Mouse (Mus musculus) MEL (cell line): Measurements from ENCODE around the gene Slc16a3. TPM values are rescaled to one million over a fixed set of nuclear protein-coding genes. Genes with fewer than 3 reads are reported as not detected.

Experiments used
- polyA plus RNA-seq, 2 experiments: library from polyadenylated mRNA; stranded (reverse) in 1 of 2; unstranded in 1 of 2; fragments of >175 nt in 1 of 2; fragments of >200 nt in 1 of 2; gene quantifications; 2 replicates each; pipeline versions ENCODE4 v1.2.1 to v1.2.4; 2012; ENCODE audit warnings: low replicate concordance in 2 of 2, low read depth in 1 of 2; ENCODE audit not compliant: insufficient read length in 2 of 2, insufficient read depth in 1 of 2, missing spikeins in 1 of 2
- total RNA-seq: library from RNA; depleted of rRNA; stranded (reverse); fragments of 300-350 nt; gene quantifications from 2 replicates; pipeline ENCODE4 v1.2.3, GENCODE M21; 2012; rRNA removed

The Slc16a3 gene
- total and polyA plus RNA-seq, 3 experiments, result 85.7 to 610 (median 570) TPM

Other genes with a start within 250 kb of the Slc16a3 start
- 140 and 141 TPM in 2 replicates for gene Cenpx, start 234.7 kb upstream of the Slc16a3 start, total RNA-seq
- 100 to 1,000 TPM in 1 of 2 experiments, not detected in 1; 206 TPM for gene Cenpx, start 234.7 kb upstream of the Slc16a3 start, polyA plus RNA-seq
- 26.5 and 45.1 TPM in 2 replicates for gene Lrrc45, start 234.6 kb upstream of the Slc16a3 start, total RNA-seq
- 10 to 100 TPM in 1 of 2 experiments, not detected in 1; 31.0 TPM for gene Lrrc45, start 234.6 kb upstream of the Slc16a3 start, polyA plus RNA-seq
- gene Rac3, start 227.0 kb upstream of the Slc16a3 start, total RNA-seq, result 7.8 and 12.0 TPM in 2 replicates
- 10 to 100 TPM in 1 of 2 experiments, not detected in 1; 13.1 TPM for gene Rac3, start 227.0 kb upstream of the Slc16a3 start, polyA plus RNA-seq
- 12.0 and 14.1 TPM in 2 replicates for gene Dcxr, start 221.2 kb upstream of the Slc16a3 start, total RNA-seq
- 10 to 100 TPM in 1 of 2 experiments, not detected in 1; 12.2 TPM for gene Dcxr, start 221.2 kb upstream of the Slc16a3 start, polyA plus RNA-seq
- gene Cbr2, start 216.4 kb upstream of the Slc16a3 start, total RNA-seq, result not detected in 2 replicates
- gene Cbr2, start 216.4 kb upstream of the Slc16a3 start, polyA plus RNA-seq, result not detected
- 190 and 206 TPM in 2 replicates for gene Hmga1b, start 185.7 kb upstream of the Slc16a3 start, total RNA-seq
- gene Hmga1b, start 185.7 kb upstream of the Slc16a3 start, polyA plus RNA-seq, result 100 to 1,000 TPM in 1 of 2 experiments, not detected in 1; 633 TPM
- gene Rfng, start 164.3 kb upstream of the Slc16a3 start, total RNA-seq, result 10.9 and 12.7 TPM in 2 replicates
- 10 to 100 TPM in 1 of 2 experiments, not detected in 1; 40.7 TPM for gene Rfng, start 164.3 kb upstream of the Slc16a3 start, polyA plus RNA-seq
- gene Gps1, start 164.2 kb upstream of the Slc16a3 start, total RNA-seq, result 206 and 266 TPM in 2 replicates
- gene Gps1, start 164.2 kb upstream of the Slc16a3 start, polyA plus RNA-seq, result 100 to 1,000 TPM; 173 to 219 TPM
- gene Dus1l, start 152.1 kb upstream of the Slc16a3 start, total RNA-seq, result 190 and 203 TPM in 2 replicates
- gene Dus1l, start 152.1 kb upstream of the Slc16a3 start, polyA plus RNA-seq, result 100 to 1,000 TPM in 1 of 2 experiments, not detected in 1; 171 TPM
- 317 and 342 TPM in 2 replicates for gene Fasn, start 123.9 kb upstream of the Slc16a3 start, total RNA-seq
- 100 to 1,000 TPM; 256 to 313 TPM for gene Fasn, start 123.9 kb upstream of the Slc16a3 start, polyA plus RNA-seq
- 4.4 and 5.3 TPM in 2 replicates for gene Ccdc57, start 15.6 kb upstream of the Slc16a3 start, total RNA-seq
- 1 to 10 TPM in 1 of 2 experiments, not detected in 1; 7.4 TPM for gene Ccdc57, start 15.6 kb upstream of the Slc16a3 start, polyA plus RNA-seq
- gene Csnk1d, start 42.9 kb downstream of the Slc16a3 start, total RNA-seq, result 81.3 and 83.2 TPM in 2 replicates
- 100 to 1,000 TPM; 121 to 329 TPM for gene Csnk1d, start 42.9 kb downstream of the Slc16a3 start, polyA plus RNA-seq
- 0.39 and 0.58 TPM in 2 replicates for gene Cd7, start 90.9 kb downstream of the Slc16a3 start, total RNA-seq
- under 1 TPM in 1 of 2 experiments, not detected in 1; 0.33 TPM for gene Cd7, start 90.9 kb downstream of the Slc16a3 start, polyA plus RNA-seq
- gene Sectm1b, start 115.1 kb downstream of the Slc16a3 start, total RNA-seq, result not detected in 2 replicates
- under 1 TPM in 1 of 2 experiments, not detected in 1; 0.14 TPM for gene Sectm1b, start 115.1 kb downstream of the Slc16a3 start, polyA plus RNA-seq
- 19.8 and 22.0 TPM in 2 replicates for gene Sectm1a, start 132.7 kb downstream of the Slc16a3 start, total RNA-seq
- gene Sectm1a, start 132.7 kb downstream of the Slc16a3 start, polyA plus RNA-seq, result 10 to 100 TPM in 1 of 2 experiments, not detected in 1; 22.3 TPM
- gene Tex19.2, start 170.2 kb downstream of the Slc16a3 start, total RNA-seq, result 44.7 and 45.7 TPM in 2 replicates
- gene Tex19.2, start 170.2 kb downstream of the Slc16a3 start, polyA plus RNA-seq, result 10 to 100 TPM in 1 of 2 experiments, not detected in 1; 34.5 TPM
- 0.19 and 0.62 TPM in 2 replicates for gene Tex19.1, start 197.7 kb downstream of the Slc16a3 start, total RNA-seq
- gene Tex19.1, start 197.7 kb downstream of the Slc16a3 start, polyA plus RNA-seq, result under 1 TPM in 1 of 2 experiments, not detected in 1; 0.10 TPM
- gene Uts2r, start 211.8 kb downstream of the Slc16a3 start, total RNA-seq, result not detected in 2 replicates
- not detected for gene Uts2r, start 211.8 kb downstream of the Slc16a3 start, polyA plus RNA-seq